Comparison of ENCODE assay signal across 12 mouse cellular contexts in genomic region chr3:9402345-9402744, GRCm38 (mm10).
DNase-seq lines count a peak whose midpoint lies in the region; ATAC-seq and TF ChIP-seq lines count a peak whose summit lies in the region.
"Had no signal": no experiment of that assay in that cellular context is flagged by ENCODE, and none has a peak within 500 bp of the region (broad histone marks: within the 10 kb centered on the region; RNA-seq: fewer than 3 reads in every experiment).

No protein-coding gene starts in this region.

- no peaks in the 10 kb centered on the region for H3K27me3 ChIP-seq in limb, embryonic 12.5 days
- H3K27me3 ChIP-seq in limb, embryonic 10.5 days (ENCODE audit: low read depth, poor library complexity, severe bottlenecking), result no peaks in the 10 kb centered on the region
- H3K27me3 ChIP-seq in liver, embryonic 14.5 days (ENCODE audit: control insufficient read depth, insufficient read depth, low read length), result no peaks in the 10 kb centered on the region
- H3K27me3 ChIP-seq: forebrain, embryonic 15.5 days; neural tube, embryonic 12.5 days; Patski had no signal

- H3K27ac ChIP-seq in limb, embryonic 12.5 days, result peak overlapping the region; percentile 37; the same call in 1 of the 2 replicates
- H3K27ac ChIP-seq in limb, embryonic 10.5 days, result no peak overlapping the region
- H3K27ac ChIP-seq in liver, embryonic 14.5 days, result no peak overlapping the region
- H3K27ac ChIP-seq: neural tube, embryonic 12.5 days had no signal

- TF ChIP-seq EP300 in liver, embryonic 14.5 days (IDR thresholded peaks at IDR 0.05; ENCODE audit: low read depth), result no peak

- no peak overlapping the region for H3K9ac ChIP-seq in limb, embryonic 12.5 days (replicated peaks)
- H3K9ac ChIP-seq in liver, embryonic 14.5 days (replicated peaks), result no peak overlapping the region
- H3K9ac ChIP-seq: forebrain, embryonic 15.5 days; neural tube, embryonic 12.5 days had no signal

- no peak for DNase-seq in limb, embryonic 10.5 days (ENCODE audit: low spot score)
- peak; percentile 55 for DNase-seq in CD4-positive helper T cell, adult 2 months (ENCODE audit: low read depth, low spot score)
- no peak for DNase-seq in liver, embryonic 14.5 days (ENCODE audit: low read depth in 3 of 3, low spot score in 3 of 3)
- DNase-seq in cerebellum, postnatal 25 days, result no peak
- no peak for DNase-seq in cerebellum, postnatal 10 days
- DNase-seq: cerebellum, adult 11-12 months; gastrocnemius, postnatal 10 days had no signal

- WGBS in limb, embryonic 12.5 days, result 75% methylated on average over 5 of the region's 5 CpGs
- 89% methylated on average over 5 of the region's 5 CpGs for WGBS in limb, embryonic 10.5 days
- WGBS in liver, embryonic 14.5 days (ENCODE audit: insufficient replicate concordance), result 32% methylated on average over 5 of the region's 5 CpGs

- TF ChIP-seq CTCF in liver, embryonic 14.5 days (IDR thresholded peaks at IDR 0.05; ENCODE audit: low read depth), result no peak

- no peaks in the 10 kb centered on the region for H3K36me3 ChIP-seq in limb, embryonic 12.5 days
- no peaks in the 10 kb centered on the region for H3K36me3 ChIP-seq in limb, embryonic 10.5 days
- no peaks in the 10 kb centered on the region for H3K36me3 ChIP-seq in liver, embryonic 14.5 days (replicated peaks; ENCODE audit: control insufficient read depth, insufficient read depth, low read depth)
- H3K36me3 ChIP-seq: forebrain, embryonic 15.5 days; neural tube, embryonic 12.5 days had no signal

- H3K4me2 ChIP-seq in limb, embryonic 12.5 days, result no peak overlapping the region
- H3K4me2 ChIP-seq in liver, embryonic 14.5 days (ENCODE audit: low read depth), result no peak overlapping the region
- H3K4me2 ChIP-seq: forebrain, embryonic 15.5 days; neural tube, embryonic 12.5 days had no signal

- no peak overlapping the region for H3K4me3 ChIP-seq in limb, embryonic 12.5 days (replicated peaks)
- no peak overlapping the region for H3K4me3 ChIP-seq in limb, embryonic 10.5 days
- H3K4me3 ChIP-seq in liver, embryonic 14.5 days (ENCODE audit: insufficient read depth in 1 of 2, low read depth in 2 of 2, low read length in 2 of 2), result no peak overlapping the region
- H3K4me3 ChIP-seq: forebrain, embryonic 15.5 days; neural tube, embryonic 12.5 days had no signal

- ATAC-seq in limb, embryonic 12.5 days (ENCODE audit: insufficient number of reproducible peaks, insufficient read depth, low FRiP score, low TSS enrichment, low read depth), result no peak
- peak; percentile 43 for ATAC-seq in activated CD4-positive, CD25-positive, alpha-beta regulatory T cell, adult 4 months
- ATAC-seq in liver, embryonic 14.5 days (ENCODE audit: insufficient read depth), result peak; percentile 7; the same call in 1 of the 2 replicates
- ATAC-seq: Patski had no signal

- H3K4me1 ChIP-seq in limb, embryonic 12.5 days (replicated peaks), result peaks cover 25% of the 10 kb centered on the region
- H3K4me1 ChIP-seq in limb, embryonic 10.5 days, result peaks cover 16% of the 10 kb centered on the region
- peaks cover 10 to 49% of the 10 kb centered on the region in 2 experiments; a peak in 3 of 4 replicates for H3K4me1 ChIP-seq in liver, embryonic 14.5 days (replicated peaks; ENCODE audit: control insufficient read depth in 2 of 2, insufficient read depth in 2 of 2, low read length in 1 of 2)

- no peaks in the 10 kb centered on the region for H3K9me3 ChIP-seq in limb, embryonic 12.5 days
- no peaks in the 10 kb centered on the region for H3K9me3 ChIP-seq in limb, embryonic 10.5 days (replicated peaks)
- no peaks in the 10 kb centered on the region for H3K9me3 ChIP-seq in liver, embryonic 14.5 days (ENCODE audit: control insufficient read depth, low read length)
- H3K9me3 ChIP-seq: forebrain, embryonic 15.5 days; neural tube, embryonic 12.5 days had no signal
